Mouse (Mus musculus) spleen, postnatal 4 days (tissue): ENCODE results near the gene Tk1.

Experiments used
- DNase-seq, 2 experiments: peaks; one replicate each; pipeline ENCODE4 v3.0.0; 2022; ENCODE audit warnings: low spot score in 2 of 2

Gene Tk1

DNA sequence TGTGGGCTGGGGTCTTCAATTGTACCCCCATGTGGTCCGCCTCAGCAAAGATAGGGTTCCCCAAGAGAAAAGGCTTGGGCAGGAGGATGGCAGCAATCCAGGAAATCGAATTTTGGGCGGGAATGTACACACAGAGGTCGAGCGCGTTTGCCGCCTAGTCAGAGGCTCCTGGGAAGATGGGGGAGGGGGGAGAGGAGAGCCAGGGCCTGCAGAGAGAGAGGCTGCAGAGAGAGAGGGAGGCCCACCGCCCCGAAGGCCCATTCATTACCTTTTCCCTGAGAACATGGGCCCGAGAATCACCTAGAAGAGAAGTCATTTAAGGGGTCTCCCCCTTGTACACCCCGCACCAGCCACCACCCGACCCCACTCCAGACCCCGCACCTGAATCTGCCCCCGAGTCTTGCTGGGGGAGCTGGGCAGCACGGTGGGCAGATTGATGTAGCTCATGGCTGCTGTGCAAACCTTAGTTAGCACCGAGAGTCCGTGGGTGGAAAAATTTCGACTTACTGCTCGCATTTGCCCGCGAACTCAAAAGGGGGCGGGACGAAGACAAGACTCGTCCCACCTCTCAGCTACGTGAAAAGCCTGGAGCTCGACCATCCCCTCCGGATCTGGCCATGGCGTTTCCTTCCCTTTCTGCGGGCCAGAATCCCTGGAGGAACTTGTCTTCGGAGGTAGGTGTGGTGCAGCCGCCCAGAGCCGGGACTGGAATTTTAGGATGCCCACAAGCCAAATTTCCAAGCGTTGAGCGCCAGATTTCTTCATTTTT, at the start of gene Tk1, which contains the start of gene Afmid:
Gene Tk1 (minus strand): TSS at position 760 of the 769 bp plus-strand sequence.
Gene Afmid (plus strand): TSS at position 592 of the 769 bp plus-strand sequence.
- DNase-seq = peak; percentile 82 to 88

DNA sequence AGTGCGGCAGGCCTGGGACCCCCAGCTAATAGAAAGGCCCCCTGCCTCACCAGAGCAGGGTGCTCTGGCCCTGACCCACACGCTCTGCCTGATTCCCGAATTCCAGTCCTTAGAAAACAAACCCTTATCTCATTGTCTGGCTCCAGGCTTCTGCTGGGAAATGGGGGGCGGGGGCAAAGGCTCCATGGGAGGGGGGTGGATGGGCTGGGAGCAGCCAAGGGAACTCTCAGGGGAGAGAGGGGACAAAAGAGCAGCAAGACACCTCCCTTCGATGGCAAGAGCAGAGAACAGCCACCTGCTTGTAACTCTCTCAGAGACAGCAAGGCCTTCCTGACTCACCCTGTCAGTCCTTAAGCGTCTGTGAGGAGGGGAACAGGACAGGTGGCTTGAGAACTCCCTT, 49.8 kb upstream of the Tk1 start:
- no peak for DNase-seq

DNA sequence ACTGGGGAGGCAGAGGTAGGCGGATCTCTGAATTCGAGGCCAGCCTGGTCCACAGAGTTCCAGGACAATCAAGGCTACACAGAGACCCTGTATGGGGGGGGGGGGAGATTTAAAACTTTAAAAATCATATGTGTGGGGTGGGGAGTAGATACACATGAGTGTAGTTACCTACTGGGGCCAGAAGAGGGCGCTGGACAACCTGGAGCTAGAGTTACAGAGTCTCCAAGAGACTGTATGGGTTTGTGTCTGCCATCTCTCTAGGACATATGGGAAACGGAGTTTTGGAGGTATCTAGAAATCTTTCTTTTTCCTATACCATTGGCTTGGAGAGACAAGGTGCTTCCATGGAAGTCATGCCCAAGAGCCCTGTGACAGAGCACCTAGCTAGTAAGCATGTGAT, 48.5 kb upstream of the Tk1 start:
- DNase-seq = no peak

DNA sequence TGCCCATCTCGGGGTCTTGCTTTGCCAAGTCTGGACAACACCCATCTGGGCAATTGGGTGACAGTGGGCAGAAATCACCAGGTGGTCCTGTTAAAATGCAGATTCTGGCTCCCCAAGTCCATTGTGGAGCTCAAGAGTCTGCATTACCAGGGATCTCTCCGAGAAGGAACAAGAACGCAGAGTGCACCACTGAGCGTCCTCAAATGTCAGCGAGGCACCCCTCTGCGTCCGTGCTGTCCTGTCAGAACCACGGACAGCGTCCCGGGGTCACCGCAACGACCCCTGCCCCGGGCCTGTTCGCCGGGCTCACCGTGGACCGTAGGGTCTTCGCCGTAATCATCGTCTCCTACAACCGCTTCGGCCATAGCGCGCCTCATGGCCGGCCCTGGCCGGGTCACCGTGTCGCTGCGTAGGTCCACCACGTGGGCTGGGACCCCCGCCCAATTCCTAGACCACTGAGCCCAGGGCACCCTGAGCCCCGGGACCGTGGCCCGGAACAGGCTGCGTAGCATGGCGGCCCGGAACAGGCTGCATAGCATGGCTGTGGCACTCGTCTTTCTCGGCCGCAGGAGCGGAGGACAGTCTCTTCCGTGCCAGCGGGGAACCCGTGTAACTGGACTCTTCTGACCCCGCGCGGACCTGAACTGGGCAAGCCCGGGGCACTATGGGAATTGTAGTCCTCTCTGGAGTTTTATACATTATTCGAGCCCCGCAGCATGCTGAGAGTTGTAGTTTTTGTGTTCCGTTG, 47.1 kb upstream of the Tk1 start, which contains the start of gene Tha1:
Gene Tha1 (minus strand): TSS at position 621 of the 748 bp plus-strand sequence.
- peak; percentile 45 to 79 for DNase-seq

DNA sequence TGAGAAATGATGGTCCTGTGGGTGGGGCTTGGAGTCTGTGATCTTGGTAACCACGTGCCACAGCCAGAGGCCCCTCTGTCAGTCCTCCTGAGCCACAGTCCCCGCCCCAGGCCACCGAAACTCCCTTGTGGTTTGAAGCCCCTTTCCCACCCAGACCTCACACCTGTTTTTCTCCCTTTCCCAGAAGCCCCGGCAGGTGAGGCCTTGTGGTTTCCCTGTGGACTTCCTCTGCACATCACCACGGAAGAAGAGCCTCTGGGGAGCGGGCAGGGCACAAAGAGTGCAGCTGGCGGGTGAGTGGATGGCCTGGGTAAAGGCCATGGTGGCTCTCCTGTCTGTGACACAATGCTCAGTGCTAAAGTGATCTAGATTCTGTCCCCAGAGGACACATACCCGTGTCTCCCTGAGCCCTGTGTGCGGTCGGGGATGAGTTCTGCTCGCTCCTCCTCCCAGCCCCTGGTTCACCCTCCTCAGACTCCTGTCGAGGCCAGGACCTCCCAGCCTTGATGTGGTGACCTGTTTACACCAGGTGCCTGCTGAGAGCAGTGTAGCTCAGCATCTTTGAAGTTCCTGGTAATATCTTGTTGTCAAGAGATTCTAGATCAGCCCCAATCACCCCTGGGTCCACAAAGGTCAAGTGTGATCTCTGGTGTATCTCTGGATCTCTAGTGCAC, 46.2 kb upstream of the Tk1 start:
- peak; percentile 57 to 78 for DNase-seq

DNA sequence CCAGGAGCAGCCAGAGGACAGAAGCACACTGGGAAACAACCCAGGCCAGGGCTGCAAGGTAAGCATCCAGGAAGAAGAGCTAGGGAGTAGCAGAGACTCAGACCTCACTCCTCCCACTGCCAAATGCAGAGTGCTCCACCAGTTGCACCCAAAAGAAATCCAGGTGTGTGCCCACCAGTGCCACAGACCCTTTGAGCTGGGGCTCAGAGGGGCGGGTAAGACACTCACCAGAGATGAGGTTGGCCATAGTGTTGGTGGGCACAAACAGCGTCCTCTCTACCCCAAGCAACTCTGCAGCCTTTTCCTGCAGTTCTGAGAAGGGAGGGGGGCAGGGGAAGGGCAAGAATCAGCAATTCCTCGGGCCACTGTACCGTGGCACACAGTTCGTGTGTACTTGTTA, 45.5 kb upstream of the Tk1 start:
- no peak for DNase-seq

DNA sequence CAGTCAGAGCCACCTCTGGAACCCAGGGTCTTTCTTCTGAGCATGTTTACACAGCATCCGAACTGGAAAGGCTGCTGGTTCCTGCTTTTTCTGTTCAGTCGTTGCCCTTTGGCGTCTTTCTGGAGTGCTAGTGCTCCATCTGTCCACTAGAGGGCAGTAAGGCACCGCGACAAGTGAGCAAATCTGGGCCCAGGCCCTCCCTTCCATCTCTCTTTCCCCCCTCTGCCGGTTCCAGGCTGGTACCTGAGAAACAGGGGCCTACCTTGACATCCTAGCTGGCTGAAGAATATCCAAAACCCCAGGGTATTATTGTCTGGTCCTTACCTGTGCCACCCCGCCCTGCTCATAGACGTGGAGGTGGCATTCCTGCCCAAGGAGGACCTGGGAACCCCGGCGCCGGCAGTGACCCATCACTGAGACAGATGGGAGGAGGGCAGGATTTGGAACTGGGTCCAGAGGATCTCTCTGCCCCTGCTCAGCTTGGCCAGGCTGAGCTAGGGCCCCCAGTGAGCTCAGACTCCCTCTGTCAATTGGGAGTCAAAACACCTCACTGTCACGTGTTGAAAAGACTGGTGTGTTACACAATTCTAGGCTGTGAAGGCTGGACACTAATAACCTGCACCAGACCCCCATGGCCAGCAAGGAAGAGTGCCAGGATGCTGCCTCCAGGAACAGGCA, 44.9 kb upstream of the Tk1 start:
- DNase-seq = peak; percentile 71 to 84

DNA sequence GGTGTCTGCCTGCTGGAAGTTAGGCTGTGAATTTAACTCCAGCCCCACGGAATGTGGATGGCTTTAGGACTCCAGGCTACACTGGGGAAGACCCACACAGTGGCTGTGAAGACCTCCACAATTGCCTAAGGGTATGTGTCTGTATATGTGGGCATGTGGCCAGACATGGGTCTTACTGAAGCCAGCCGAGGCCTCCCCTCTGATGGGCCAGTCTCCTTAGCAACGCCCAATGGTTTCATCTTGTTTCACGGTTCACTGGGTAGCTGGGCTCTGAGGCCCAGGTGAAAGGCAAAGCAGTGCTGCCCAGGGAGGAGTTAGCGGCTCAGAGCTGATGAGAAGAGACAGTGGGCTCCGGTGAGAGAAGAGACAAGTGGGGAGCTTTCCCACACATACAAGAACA, 40.1 kb upstream of the Tk1 start:
- no peak for DNase-seq

DNA sequence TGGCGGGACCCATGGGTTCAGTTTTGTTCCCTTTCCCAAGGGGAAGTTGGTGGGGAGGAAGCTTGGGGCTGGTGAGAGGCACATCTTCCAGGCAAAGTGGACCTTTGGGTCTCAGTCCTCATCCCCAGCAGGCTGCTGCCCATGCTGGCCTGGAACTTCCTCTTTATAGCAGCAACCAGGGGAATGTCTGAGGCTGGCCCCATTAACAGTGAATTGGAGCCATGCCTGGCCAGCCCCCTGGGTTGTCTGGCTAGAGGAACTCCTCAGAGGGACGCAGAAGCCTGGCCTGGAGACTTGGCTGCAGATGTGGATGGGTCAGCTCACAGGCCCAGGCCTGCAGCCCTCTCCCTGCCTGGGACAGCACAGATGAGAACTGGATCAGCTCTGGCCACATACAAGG, 38.9 kb upstream of the Tk1 start:
- DNase-seq = no peak

DNA sequence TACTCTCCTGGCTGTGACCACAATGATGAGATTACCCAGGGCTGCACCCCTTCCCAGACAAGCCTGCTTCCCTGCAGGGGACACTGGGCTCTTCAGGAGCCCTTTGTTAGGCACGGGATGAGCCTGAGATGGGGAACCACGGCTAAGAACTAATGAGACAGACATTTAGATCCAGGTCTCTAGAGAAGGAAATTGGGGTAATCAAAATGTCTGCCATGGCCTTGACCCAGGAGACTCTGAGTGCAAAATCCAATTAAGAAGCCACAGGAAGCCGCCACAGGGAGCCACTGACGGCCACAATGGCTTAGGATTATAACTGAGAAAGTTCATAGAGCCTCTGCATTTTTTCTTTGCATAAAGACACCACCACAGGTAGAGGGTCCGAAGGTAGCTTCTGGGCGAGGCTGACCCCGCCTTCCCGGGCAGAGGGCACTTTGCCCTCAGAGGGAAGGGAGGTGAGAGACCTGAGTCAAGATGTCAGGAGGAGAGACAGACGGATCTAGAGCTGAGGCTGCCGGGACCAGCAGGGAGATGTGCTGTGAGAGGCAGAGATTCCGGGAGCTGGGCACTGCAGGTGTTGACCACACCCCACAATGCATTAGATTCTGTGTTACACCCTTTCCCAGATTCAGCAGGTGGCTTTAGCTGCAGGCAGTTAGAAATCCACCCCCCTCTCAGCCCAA, 37.4 kb upstream of the Tk1 start:
- no peak for DNase-seq

DNA sequence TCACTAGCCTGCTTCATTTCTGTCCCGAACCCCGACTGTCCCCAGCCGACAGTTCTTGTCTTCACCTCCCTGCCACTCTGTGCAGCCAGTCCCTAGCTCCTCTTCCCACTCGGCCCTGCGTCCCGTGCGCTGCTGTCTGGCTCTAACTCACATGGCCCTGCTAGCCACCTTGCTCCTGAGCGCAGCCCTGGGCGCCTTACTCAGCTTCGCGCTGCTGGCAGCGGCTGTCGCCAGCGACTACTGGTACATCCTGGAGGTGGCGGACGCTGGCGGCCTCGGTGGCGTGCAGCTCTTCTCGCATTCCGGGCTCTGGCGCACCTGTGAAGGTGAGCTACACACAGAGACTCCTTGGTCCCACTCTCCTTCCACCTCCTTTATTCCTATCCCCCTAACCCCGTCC, 34.7 kb upstream of the Tk1 start, which contains the start of gene Tmem235:
Gene Tmem235 (plus strand): TSS at position 152 of the 400 bp plus-strand sequence.
- DNase-seq = no peak

DNA sequence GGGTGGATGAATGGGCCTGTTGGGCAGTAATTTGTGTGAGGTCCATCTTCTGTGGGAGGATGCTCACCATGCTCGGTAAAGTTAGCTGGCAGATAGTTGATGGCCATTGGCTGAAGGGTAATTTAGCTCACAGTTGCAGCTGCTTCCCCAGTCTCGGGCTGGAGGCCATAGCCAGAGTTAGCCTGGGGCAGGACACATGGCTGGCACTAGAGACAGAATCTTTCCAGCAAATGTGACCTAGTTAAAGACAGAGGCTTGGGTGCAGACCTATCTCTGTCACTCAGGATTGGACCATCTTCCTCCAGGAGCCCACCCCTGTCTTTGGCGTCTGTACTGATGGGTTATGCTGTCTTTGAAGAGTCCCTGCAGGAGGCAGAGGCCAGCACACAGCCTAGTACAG, 32.5 kb upstream of the Tk1 start:
- no peak for DNase-seq

DNA sequence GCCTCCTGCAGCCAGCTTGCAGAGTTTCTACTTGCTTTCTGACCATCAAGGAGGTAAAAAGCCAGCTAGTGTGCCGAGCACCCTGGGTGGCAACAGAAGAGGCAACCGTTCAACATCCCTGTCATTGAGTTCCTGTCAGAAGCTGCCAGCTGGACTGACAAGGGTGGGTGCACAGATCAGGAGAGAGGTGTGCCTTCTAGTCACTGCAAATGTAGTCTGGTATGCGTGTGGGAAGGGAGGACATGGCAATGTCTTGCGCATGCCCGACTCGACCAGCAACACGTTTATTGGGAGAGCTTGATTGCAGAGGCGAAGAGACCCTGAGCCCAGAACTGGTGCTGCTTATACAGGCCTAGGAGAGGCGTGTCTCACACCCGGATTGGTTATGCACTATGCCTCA, 31.6 kb upstream of the Tk1 start:
- DNase-seq = no peak

DNA sequence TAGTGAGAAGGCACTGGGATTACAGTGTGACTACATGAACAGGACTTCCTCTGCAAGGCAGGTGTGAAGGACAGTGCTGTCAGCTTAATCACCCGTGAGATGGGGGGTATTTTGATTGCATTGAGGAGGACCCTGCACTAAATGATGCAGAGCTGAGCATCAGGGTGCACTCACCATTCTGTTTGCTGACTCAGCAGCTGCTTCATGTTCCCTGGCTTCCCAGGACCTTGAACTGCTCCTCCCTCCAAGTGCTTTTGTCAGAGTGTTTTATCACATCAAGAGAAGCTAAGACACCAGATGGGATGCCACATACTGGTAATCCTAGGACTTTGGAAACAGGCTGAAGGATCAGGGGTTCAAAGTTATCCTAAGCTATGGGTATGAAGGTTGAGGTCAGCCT, 30.1 kb upstream of the Tk1 start:
- no peak for DNase-seq

DNA sequence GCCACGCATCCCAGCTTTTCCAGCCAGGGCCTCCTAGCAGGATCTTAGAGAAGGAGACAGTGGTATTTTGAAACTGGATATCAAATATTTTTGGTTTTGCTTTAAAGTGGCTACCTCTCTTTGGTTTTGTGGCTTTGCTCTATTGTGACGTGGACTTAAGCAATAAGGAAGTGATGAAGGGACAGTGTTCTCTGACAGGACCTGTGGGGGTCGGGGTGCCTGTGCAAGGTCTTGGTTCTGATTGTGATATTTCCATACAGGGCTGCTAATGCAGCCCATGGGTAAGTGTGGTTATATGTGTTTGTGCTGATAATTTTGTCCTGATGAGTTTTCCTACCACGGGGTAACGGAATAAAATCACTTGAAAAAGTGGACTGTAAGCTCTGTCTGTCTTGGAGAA, 29.5 kb upstream of the Tk1 start:
- DNase-seq = no peak

DNA sequence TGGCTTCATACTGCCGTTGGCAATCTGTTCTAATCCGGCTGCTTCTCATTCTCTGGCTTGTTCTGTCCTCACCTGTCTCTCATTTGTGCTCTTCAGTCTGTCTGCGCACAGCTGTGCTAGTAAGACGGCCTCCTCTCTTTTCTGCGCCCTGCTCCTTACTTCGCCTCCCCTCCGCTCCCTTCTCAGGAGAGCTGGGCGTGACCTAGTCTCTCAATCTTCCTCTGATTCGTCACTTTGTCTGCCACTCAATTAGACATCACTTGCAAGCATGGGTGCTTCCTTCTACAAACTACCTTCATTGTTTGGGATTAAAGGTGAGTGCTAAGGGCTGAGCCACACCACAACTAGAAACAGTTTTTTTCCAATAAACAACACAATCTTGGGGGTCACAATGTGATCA, 28.3 kb upstream of the Tk1 start:
- DNase-seq = no peak

DNA sequence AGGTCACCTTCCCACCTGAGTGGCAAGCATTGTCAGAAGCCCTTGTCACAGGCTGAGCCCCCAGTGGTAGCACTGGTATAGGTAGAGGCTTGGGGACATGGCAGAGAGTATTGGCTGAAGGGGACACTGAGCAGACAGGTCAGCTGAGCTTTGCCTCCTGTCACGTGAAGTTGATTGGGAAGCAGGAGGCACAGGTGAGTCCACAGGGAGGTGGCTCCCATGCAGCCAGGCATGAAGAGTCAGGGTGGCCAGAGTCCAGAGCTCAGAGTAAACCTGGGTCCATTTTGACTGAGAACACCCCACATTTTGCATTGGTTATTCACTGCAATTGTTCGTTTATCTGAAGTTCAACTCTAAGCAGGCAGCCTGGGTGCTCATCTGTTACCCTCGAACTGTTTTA, 27.0 kb upstream of the Tk1 start:
- no peak for DNase-seq

DNA sequence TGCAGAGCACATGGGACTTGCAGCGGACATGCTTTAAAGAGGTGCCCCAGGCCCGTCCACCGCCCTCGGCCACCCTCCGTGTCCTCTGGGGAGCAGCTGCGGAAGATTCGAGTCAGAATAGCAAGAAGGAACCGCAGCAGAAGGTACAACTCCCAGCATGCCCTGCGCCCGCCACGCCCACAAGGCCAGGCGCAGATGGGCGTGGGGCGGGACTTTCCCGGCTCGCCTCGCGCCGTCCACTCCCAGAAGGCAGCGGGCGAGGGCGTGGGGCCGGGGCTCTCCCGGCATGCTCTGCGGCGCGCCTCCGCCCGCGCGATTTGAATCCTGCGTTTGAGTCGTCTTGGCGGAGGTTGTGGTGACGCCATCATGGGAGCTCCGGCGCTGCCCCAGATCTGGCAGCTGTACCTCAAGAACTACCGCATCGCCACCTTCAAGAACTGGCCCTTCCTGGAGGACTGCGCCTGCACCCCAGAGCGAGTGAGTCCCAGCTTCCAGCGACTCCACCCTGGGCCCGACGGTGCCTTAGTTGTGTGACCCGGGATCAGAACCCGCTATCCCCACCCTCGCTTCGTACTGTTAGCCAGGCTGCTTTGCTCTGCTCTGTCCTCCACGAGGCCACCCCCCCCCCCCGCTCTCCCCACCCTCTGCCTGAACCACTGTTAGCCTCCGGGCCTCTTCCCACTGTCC, 23.2 kb upstream of the Tk1 start, which contains the start of gene Birc5:
Gene Birc5 (plus strand): TSS at position 267 of the 687 bp plus-strand sequence.
- peak; percentile 98 to 99 for DNase-seq

DNA sequence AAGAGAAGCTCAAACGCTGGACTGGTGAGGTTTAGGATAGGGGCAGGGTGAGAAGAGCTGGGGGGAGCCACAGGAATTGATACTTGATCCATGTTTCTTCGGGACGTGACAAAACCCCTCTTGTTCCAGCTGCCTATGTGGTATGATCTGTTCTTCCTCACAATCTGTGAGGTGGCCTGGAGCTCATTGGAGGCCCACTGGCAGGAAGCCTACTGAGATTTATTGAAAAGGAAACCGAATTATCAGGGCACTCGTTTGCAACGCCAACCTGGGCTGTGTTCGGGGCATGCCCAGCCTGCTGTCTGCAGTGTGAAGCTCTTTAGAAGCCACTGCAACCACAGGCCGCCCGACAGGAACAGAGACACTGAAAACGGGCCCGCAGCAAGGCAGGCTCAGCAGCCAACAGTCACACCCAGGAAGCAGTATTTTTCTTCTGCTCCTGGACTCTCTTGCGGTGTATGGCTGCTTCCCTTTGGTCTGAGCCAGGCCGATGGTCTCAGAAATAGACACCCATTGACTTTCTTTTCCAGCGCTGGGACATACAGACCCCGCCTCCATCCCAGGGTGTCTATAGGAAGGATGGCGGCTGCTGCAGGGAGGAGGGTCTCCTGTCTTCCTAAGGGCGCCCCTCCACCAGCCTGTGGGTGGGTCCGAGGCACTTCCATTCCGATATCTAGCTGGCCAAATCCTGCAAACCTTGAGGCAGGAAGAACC, 22.5 kb upstream of the Tk1 start:
- peak; percentile 53 to 80 for DNase-seq
